Mouse (Mus musculus) liver, embryonic 14.5 days (tissue): ENCODE measurements around the gene Sp140. TPM values are rescaled to one million over a fixed set of nuclear protein-coding genes. Genes with fewer than 3 reads are reported as not detected.
"Not testable (repeated sequence)": the region's sequence is repeated elsewhere in the genome, so short reads cannot be mapped to it uniquely, and the experiment has no call there.

Experiments used
- ATAC-seq: fragments of 200-750 bp; cut with Nextera tagmentation; 2 replicates; pipeline ENCODE4 v1.8.0; 2017; ENCODE audit warnings: moderate number of reproducible peaks, mild to moderate bottlenecking, moderate library complexity; ENCODE audit not compliant: insufficient read depth
- DNase-seq, 3 experiments: peaks; one replicate each; pipeline ENCODE4 v3.0.0-alpha.2; 2012 to 2013; ENCODE audit warnings: low read depth in 3 of 3, low spot score in 3 of 3
- H3K27ac ChIP-seq: fragments of 300-500 bp; sonication (generic); 2 replicates; pipeline ENCODE4 v1.5.1; 2014; ENCODE audit warnings: moderate library complexity, mild to moderate bottlenecking, control low read depth, inconsistent platforms
- H3K27me3 ChIP-seq: fragments of 300-500 bp; sonication (generic); 2 replicates; pipeline ENCODE4 v1.6.1; 2014; ENCODE audit warnings: mild to moderate bottlenecking, low read length, moderate library complexity; ENCODE audit not compliant: control insufficient read depth, insufficient read depth
- H3K36me3 ChIP-seq: fragments of 300-500 bp; sonication (generic); replicated peaks from 2 replicates; pipeline ENCODE4 v1.6.1; 2014; ENCODE audit warnings: low read depth; ENCODE audit not compliant: control insufficient read depth, insufficient read depth
- H3K4me1 ChIP-seq, 2 experiments: fragments of 200-500 bp in 1 of 2; fragments of 300-500 bp in 1 of 2; sonication (generic) in 1 of 2; replicated peaks; 2 replicates each; pipeline ENCODE4 v1.6.1; 2012 to 2014; ENCODE audit warnings: antibody characterized with exemption in 1 of 2, inconsistent platforms in 1 of 2, low read length in 1 of 2; ENCODE audit not compliant: control insufficient read depth in 2 of 2, insufficient read depth in 2 of 2
- H3K4me2 ChIP-seq: fragments of 300-500 bp; sonication (generic); 2 replicates; pipeline ENCODE4 v1.6.1; 2014; ENCODE audit warnings: low read depth, mild to moderate bottlenecking, control low read depth, moderate library complexity
- H3K4me3 ChIP-seq, 2 experiments: fragments of 200-500 bp in 1 of 2; fragments of 300-500 bp in 1 of 2; sonication (generic) in 1 of 2; 2 replicates each; pipeline ENCODE4 v1.5.1; 2012 to 2014; ENCODE audit warnings: low read depth in 2 of 2, low read length in 2 of 2, mild to moderate bottlenecking in 2 of 2, control low read depth in 1 of 2, inconsistent platforms in 1 of 2, moderate library complexity in 1 of 2; ENCODE audit not compliant: insufficient read depth in 1 of 2
- H3K9ac ChIP-seq: fragments of 300-500 bp; sonication (generic); replicated peaks from 2 replicates; pipeline ENCODE4 v1.6.1; 2014; ENCODE audit warnings: mild to moderate bottlenecking, control low read depth, moderate library complexity
- H3K9me3 ChIP-seq: fragments of 300-500 bp; sonication (generic); 2 replicates; pipeline ENCODE4 v1.6.1; 2016; ENCODE audit warnings: low read length, mixed read lengths; ENCODE audit not compliant: control insufficient read depth
- WGBS: fragments of 180-500 bp; shearing (Covaris S2); extraction: QIAGEN DNeasy Blood & Tissue Kit; methylation state at CpG from one replicate; pipeline ENCODE4 v1.1.7; 2014; ENCODE audit not compliant: insufficient replicate concordance; 5-methylcytosine and 5-hydroxymethylcytosine counted together
- polyA plus RNA-seq, 2 experiments: library from polyadenylated mRNA; depleted of rRNA in 1 of 2; stranded (reverse) in 1 of 2; unstranded in 1 of 2; fragments of >200 nt; fragmentation: Nextera tagmentation in 1 of 2; extraction: Ambion mirVana in 1 of 2; gene quantifications; 2 replicates each; pipeline versions ENCODE4 v1.2.1 to v1.2.3; 2012 to 2014

Sp140 gene
- 2.4 and 3.0 TPM in 2 replicates for polyA plus RNA-seq (2012; rRNA removed)
- polyA plus RNA-seq (2014; fragmentation: Nextera tagmentation; extraction: Ambion mirVana) = 3.2 and 3.7 TPM in 2 replicates

DNA sequence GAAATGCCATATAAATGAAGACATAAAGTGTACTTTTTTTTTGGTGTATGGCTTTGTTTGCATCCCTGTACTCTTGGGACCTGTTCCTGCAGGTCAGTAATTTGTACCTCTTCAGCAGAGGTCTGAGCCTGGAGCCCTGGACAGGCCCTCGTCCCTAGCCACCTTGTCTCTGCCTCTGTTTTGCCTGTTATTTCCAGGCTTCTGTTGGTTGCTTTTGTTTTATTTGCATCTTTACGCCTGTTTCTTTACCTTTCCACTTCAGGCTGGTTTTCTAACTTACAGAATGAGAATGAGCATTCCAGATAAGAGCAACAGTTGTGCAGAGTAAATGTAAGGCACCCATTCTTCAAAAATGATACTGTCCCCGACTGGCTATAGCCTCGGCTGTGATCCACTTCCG is at the start of gene Sp140:
TSS of gene Sp140 (plus strand) at position 301 of the 400 bp plus-strand sequence.
- H3K9me3 ChIP-seq, H3K9ac ChIP-seq, H3K4me1 ChIP-seq, H3K27me3 ChIP-seq, ATAC-seq, DNase-seq, H3K27ac ChIP-seq, H3K4me3 ChIP-seq, H3K36me3 ChIP-seq: not testable (repeated sequence)
- peak within 1 kb of the TSS; percentile 42 for H3K4me2 ChIP-seq
- WGBS = no CpG with 5 or more reads among the region's 5 CpGs

DNA sequence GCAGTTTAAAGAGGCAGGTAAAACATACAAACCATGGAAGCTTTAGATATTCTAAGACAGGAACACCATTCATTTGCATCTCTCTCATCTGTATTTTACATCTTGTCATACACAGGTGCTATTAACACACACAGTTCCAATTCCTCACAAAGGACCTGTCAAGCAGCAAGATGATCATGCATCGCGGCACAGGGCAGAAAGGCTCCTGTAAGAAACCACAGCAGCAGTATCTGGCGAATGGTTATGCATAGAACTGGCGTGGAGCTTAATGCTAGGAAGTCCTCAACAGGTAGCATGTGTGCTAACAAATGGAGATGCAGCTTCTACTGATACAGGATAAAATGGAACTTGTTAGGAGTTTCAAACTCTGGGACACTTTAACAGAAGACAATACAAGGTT is 44.9 kb upstream of the Sp140 start:
- not testable (repeated sequence) for DNase-seq, H3K9ac ChIP-seq

DNA sequence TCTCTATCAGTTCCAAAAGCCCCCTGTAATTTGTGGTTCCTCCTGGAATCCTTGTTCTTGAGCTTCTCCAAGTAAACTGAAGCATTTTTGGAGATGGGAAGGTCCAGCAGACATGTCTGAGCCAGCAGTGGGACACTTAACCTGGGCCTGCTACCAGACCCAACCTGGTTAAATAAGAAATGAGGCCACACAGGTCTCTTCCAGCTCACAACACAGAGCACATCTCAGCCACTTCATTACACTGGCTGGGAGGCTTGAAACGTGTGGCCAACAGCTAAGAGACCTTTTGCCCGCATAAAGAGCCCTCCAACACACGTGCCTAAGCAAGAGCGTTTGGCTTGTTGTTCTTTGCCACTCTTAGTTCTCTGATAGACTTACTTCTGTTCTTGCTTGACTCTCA is 26.6 kb upstream of the Sp140 start:
- ATAC-seq, DNase-seq, H3K4me3 ChIP-seq, H3K36me3 ChIP-seq, H3K27me3 ChIP-seq, H3K4me2 ChIP-seq, H3K9ac ChIP-seq, H3K27ac ChIP-seq, H3K9me3 ChIP-seq, H3K4me1 ChIP-seq: not testable (repeated sequence)
- WGBS = 53% methylated on average over 4 of the region's 4 CpGs

More for the DNA sequence above, 44.9 kb upstream of the Sp140 start:
- 72% methylated on average over 4 of the region's 4 CpGs for WGBS
- not testable (repeated sequence) for H3K4me3 ChIP-seq, ATAC-seq, H3K9me3 ChIP-seq, H3K36me3 ChIP-seq, H3K27ac ChIP-seq, H3K4me2 ChIP-seq, H3K27me3 ChIP-seq, H3K4me1 ChIP-seq

DNA sequence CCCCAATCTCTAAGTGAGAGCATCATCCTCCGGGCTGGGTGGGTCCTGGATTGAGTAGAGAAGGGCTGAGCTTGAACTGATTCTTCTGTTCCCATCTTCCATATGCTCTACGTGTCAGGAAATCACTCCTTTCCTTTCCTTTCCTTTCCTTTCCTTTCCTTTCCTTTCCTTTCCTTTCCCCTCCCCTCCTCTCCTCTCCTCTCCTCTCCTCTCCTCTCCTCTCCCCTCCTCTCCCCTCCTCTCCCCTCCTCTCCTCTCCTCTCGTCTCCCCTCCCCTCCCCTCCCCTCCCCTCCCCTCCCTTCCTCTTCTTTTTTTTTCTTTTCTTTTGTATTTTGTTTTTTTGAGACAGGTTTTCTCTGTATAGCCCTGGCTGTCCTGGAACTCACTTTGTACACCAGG is 24.8 kb upstream of the Sp140 start, which contains the start of gene G530012D18Rik:
TSS of gene G530012D18Rik (plus strand) at position 301 of the 400 bp plus-strand sequence.
- H3K4me1 ChIP-seq, DNase-seq, H3K27ac ChIP-seq, H3K9ac ChIP-seq, H3K4me2 ChIP-seq, H3K27me3 ChIP-seq, H3K9me3 ChIP-seq, H3K4me3 ChIP-seq, H3K36me3 ChIP-seq, ATAC-seq: not testable (repeated sequence)
- 55% methylated on average over 2 of the region's 3 CpGs for WGBS

DNA sequence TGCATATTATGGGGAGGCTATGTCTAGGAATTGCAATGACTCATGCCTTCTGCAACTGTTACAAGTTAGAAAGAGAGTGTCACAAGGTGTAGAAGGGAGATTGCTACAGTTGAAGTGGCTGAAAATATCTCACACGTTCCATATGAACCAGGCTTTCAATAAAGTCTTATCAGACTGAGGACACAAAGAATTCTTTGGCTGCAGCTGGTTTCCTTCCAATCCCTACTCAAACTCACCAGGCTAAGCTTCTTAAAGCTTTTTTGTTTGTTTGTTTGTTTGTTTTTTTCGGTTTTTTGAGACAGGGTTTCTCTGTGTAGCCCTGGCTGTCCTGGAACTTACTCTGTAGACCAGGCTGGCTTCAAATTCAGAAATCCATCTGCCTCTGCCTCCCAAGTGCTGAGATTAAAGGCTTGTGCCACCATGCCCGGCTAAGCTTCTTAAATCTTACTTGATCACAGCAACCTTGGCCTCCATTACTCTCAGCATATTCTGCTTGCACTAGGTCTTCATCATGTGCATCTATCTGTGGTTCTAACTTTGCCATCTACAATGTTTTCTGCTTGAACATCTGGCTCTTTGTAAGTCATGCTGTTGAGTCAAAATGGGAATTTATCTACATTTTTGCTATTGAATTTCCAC is 21.7 kb upstream of the Sp140 start:
- DNase-seq, H3K36me3 ChIP-seq, H3K4me2 ChIP-seq, ATAC-seq, H3K9me3 ChIP-seq, H3K4me3 ChIP-seq, H3K9ac ChIP-seq, H3K27me3 ChIP-seq, H3K4me1 ChIP-seq, H3K27ac ChIP-seq: not testable (repeated sequence)
- 24% methylated on average over 3 of the region's 3 CpGs for WGBS

DNA sequence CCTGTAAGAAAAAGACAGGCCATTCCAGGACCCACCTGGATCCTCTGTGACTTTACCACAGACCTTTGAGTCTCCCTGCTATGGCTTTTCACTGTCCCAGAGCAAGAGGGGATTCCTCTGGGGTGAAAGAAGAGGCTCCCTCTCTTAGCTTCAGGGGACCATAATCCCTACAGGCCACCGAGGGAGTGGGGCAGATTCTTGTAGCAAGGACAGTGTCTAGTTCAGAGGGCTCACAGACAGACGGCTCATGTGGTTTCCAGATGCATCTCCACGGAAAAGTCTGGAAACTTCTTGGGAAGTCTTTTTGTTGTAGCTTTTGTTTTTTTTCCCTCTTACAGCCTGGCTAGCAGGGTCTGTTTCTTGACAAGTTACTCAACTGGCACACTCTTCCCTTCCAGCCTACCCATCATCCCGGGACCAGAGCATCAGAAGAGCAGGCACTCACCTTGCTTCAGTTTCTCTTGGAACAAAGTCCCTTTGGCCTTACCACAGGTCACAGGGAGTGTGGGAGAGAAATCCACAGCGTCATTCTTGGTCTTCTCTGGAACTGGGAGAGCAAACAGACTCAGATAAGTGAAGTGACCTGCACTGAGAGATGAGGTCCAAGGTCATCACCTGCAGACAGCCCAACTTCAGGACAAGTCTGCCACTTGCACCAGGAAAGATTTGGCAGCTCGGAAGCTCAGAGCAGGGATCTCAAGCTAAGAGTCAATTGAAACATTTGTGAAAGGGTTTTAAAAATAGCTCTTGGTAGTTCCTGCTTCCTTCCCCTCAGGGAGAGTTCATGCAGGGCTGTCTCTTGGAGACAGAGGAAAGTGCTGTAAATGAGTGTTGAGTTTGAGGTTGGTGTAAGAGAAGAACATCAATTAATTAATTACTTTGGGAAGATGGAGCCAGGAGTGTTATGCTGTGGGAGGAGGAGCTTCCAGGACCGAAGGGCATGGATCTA is 20.7 kb upstream of the Sp140 start:
- H3K36me3 ChIP-seq, ATAC-seq, H3K27ac ChIP-seq: not testable (repeated sequence)

DNA sequence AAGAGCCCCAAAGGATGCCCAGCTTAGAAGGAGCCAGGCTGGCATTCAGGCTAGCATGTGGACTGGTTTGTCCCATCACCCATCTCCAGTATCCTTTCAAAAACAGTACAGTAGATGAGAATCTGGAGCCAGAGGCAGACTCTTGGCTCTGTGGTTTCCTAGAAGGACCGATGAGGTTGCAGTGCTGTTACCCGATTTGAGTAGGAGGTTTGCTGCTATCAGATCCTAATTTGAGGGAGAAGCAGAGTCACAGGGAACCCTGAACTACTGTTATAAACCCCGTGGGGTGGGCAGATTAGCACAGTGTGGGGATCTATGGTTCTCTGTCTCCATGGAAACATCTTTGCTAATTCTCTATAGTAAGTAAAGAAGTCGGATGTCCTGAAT is 20.0 kb upstream of the Sp140 start:
- H3K9ac ChIP-seq, H3K9me3 ChIP-seq, H3K4me1 ChIP-seq, H3K4me2 ChIP-seq, ATAC-seq, H3K27me3 ChIP-seq, H3K4me3 ChIP-seq, H3K36me3 ChIP-seq, DNase-seq, H3K27ac ChIP-seq: not testable (repeated sequence)
- 32% methylated on average over 2 of the region's 4 CpGs for WGBS

More for the DNA sequence above, 20.7 kb upstream of the Sp140 start:
- not testable (repeated sequence) for H3K9ac ChIP-seq, H3K9me3 ChIP-seq, H3K4me1 ChIP-seq, H3K27me3 ChIP-seq, H3K4me3 ChIP-seq, DNase-seq, H3K4me2 ChIP-seq
- WGBS = 60% methylated on average over 6 of the region's 7 CpGs
